Mouse (Mus musculus) MEL (cell line): ENCODE results near the gene Naa35.

Experiments
- MAX ChIP-seq: IDR thresholded peaks from 2 replicates; pipeline ENCODE4 v1.6.1; 2011; ENCODE audit warnings: low read length, improper control_type of control experiment
- MEF2A ChIP-seq: IDR thresholded peaks from 2 replicates; pipeline ENCODE4 v1.6.1; 2014; ENCODE audit warnings: low read depth, mild to moderate bottlenecking, inconsistent platforms, low read length, improper control_type of control experiment; ENCODE audit not compliant: poor library complexity, insufficient replicate concordance, severe bottlenecking; ENCODE audit errors: extremely low read depth
- TCF12 ChIP-seq: IDR thresholded peaks from 2 replicates; pipeline ENCODE4 v1.6.1; 2014; ENCODE audit warnings: low read depth, mild to moderate bottlenecking, inconsistent platforms, low read length, improper control_type of control experiment, moderate library complexity
- ZNF384 ChIP-seq: IDR thresholded peaks from 2 replicates; pipeline ENCODE4 v1.6.1; 2012; ENCODE audit warnings: low read depth, mild to moderate bottlenecking, inconsistent platforms, low read length, improper control_type of control experiment

DNA sequence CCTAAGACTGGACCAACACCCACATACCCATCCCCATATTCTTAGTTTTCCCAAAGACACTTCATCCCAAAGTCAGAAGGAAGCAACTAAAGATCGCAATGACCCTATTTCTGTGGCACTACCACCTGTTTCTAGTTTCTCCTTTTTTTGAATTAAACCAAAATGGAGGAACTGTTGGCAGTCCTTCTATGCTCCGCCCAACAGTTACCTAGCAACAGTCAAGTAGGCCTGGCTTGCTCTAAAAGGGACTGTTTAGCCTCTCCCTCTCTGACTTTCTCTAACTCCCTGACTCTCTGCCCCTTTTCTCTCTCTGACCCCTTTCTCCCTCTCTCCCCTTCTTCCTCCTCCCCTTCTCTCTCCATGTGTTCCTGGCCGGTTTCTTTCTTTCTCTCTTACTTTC lies 100.2 kb downstream of the Naa35 start:
- TF ChIP-seq MAX (no peak), MEF2A (no peak), ZNF384 (no peak), TCF12 (no peak)
